Mouse (Mus musculus) kidney, adult 2 months (tissue): ENCODE data around the gene Fam213a. TPM values are rescaled to one million over a fixed set of nuclear protein-coding genes. Genes with fewer than 3 reads are reported as not detected.

Source experiments
- DNase-seq: peaks from one replicate; pipeline ENCODE4 v3.0.0; 2021
- H3K27ac ChIP-seq: fragments of 200-500 bp; 2 replicates; pipeline ENCODE4 v1.5.1; 2012; ENCODE audit warnings: low read depth, low read length, control low read depth, inconsistent platforms; ENCODE audit not compliant: insufficient read depth
- H3K27me3 ChIP-seq: fragments of 200-500 bp; replicated peaks from 2 replicates; pipeline ENCODE4 v1.6.1; 2012; ENCODE audit warnings: mild to moderate bottlenecking, moderate library complexity, low read length, inconsistent platforms; ENCODE audit not compliant: control insufficient read depth, insufficient read depth
- H3K36me3 ChIP-seq: fragments of 200-500 bp; 2 replicates; pipeline ENCODE4 v1.6.1; 2012; ENCODE audit warnings: mild to moderate bottlenecking, moderate library complexity, low read length, inconsistent platforms; ENCODE audit not compliant: control insufficient read depth, insufficient read depth
- H3K4me1 ChIP-seq: fragments of 200-500 bp; 2 replicates; pipeline ENCODE4 v1.6.1; 2011; ENCODE audit warnings: low read length; ENCODE audit not compliant: control insufficient read depth, insufficient read depth
- H3K4me3 ChIP-seq: fragments of 200-500 bp; 2 replicates; pipeline ENCODE4 v1.5.1; 2011; ENCODE audit warnings: mild to moderate bottlenecking, low read depth, low read length, control low read depth; ENCODE audit not compliant: insufficient read depth
- CTCF ChIP-seq: fragments of 200-500 bp; conservative IDR thresholded peaks from 2 replicates; pipeline ENCODE4 v1.5.1; 2011; ENCODE audit warnings: low read depth, mild to moderate bottlenecking, control low read depth, low read length, moderate library complexity, mixed read lengths; ENCODE audit not compliant: insufficient read depth, insufficient read length
- POLR2A ChIP-seq: fragments of 200-500 bp; IDR thresholded peaks from one replicate; pipeline ENCODE4 v1.6.1; 2011; ENCODE audit warnings: low read depth, low read length, control low read depth
- WGBS: fragments of 180-500 bp; shearing (Covaris S2); methylation state at CpG from one replicate; pipeline ENCODE4 v1.1.7; 2018; 5-methylcytosine and 5-hydroxymethylcytosine counted together
- polyA plus RNA-seq: library from polyadenylated mRNA; depleted of rRNA; stranded (reverse); fragments of >200 nt; gene quantifications from 2 replicates; pipeline ENCODE4 v1.2.3, GENCODE M21; 2012; rRNA removed

Gene Fam213a
- polyA plus RNA-seq, 1 experiment: 80.8 TPM

DNA sequence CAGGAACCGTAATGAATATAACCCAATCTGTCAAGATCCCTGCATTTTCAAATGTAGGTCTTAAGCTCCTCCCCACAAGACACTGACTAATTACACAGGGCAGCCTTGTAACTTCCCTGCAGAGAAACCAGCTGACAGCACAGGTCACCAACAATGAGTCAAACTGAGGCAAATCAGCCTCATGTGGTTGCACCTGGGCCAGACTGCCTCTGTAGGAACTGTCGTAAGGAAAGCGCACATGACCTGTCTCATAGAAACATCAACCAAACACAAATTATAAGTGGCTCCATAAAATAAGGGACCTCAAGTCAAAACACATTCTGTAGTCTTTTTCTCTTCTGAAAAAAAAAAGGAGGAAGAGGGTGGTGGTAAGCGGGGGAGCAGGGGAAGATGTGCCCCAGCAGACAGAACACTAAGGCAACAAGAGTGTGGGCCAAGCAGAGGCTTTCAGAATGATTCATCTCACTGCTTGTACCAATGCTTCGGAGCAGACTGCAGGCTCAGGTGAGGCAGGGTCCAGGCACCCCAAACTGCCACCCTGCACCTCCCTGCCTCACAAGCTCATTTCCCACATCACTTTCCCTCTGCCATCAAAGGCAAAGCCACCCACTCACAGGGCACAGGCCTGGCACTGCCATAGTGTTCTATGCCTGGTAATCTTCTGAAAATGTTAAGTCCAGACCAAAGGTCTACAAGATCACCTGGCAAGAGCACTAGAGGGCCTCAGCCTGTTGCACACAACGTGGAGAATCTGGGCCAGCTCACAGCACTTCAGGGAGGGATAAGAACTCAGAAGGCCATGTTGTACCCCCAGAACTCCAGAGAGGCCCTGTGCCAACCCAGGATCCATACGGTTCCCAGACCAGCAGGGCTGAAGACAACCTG, 63.6 kb downstream of the Fam213a start:
- Histone ChIP-seq H3K27me3 (no peaks in the 10 kb centered on the region), H3K4me1 (peaks cover 29% of the 10 kb centered on the region), H3K4me3 (no peak overlapping the region), H3K27ac (peak overlapping the region; percentile 49), H3K36me3 (no peaks in the 10 kb centered on the region)
- peak; percentile 70 for DNase-seq
- TF ChIP-seq POLR2A (no peak), CTCF (no peak)
- WGBS: 62% methylated on average over 7 of the region's 7 CpGs

GRCm38 (mm10) chr14:40949047-40949446, 64.5 kb downstream of the Fam213a start:
- Histone ChIP-seq H3K4me1 (peaks cover 29% of the 10 kb centered on the region), H3K4me3 (no peak overlapping the region), H3K27me3 (no peaks in the 10 kb centered on the region), H3K27ac (no peak overlapping the region), H3K36me3 (no peaks in the 10 kb centered on the region)
- WGBS: 33% methylated on average over 3 of the region's 3 CpGs
- DNase-seq: peak; percentile 47
- no peak for TF ChIP-seq POLR2A

DNA sequence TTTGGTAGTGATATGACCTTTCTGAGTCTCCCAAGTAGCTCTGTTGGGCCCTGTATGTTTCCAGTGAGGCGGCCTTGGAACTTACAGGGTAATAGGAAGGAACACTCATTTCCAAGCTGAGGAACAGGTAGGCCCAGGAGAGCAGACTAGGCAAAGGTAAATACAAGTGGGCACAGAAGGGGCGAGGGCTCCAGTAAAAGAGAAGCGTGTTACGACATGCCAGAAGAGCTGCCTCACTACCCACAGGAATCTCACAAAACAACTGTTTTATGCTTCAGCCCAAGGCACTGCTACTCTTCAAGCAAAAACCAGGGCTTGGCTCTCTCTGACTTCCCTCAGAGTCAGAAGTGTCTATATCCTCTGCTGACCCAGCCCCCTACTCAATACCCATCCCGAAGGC, 65.1 kb downstream of the Fam213a start:
- no peak for DNase-seq
- no peak for TF ChIP-seq POLR2A
- H3K27ac ChIP-seq: peak overlapping the region; percentile 13
- 69% methylated on average over 5 of the region's 5 CpGs for WGBS
- H3K4me3 ChIP-seq: no peak overlapping the region
- H3K36me3 ChIP-seq: no peaks in the 10 kb centered on the region
- H3K27me3 ChIP-seq: no peaks in the 10 kb centered on the region
- H3K4me1 ChIP-seq: peaks cover 29% of the 10 kb centered on the region

GRCm38 (mm10) chr14:40947431-40948394, 65.9 kb downstream of the Fam213a start:
- H3K27ac ChIP-seq: peak overlapping the region; percentile 13
- H3K27me3 ChIP-seq: no peaks in the 10 kb centered on the region
- 55% methylated on average over 14 of the region's 14 CpGs for WGBS
- peak; percentile 61 for DNase-seq
- no peaks in the 10 kb centered on the region for H3K36me3 ChIP-seq
- peaks cover 29% of the 10 kb centered on the region for H3K4me1 ChIP-seq
- no peak overlapping the region for H3K4me3 ChIP-seq
- TF ChIP-seq CTCF (no peak), POLR2A (no peak)

- H3K27me3 ChIP-seq: no peaks in the 10 kb centered on the region
- DNase-seq: no peak
- peaks cover 11% of the 10 kb centered on the region for H3K4me1 ChIP-seq
- WGBS: 59% methylated on average over 2 of the region's 2 CpGs
- no peak overlapping the region for H3K27ac ChIP-seq
- no peak for TF ChIP-seq POLR2A
- TF ChIP-seq CTCF: no peak
- no peak overlapping the region for H3K4me3 ChIP-seq
- no peaks in the 10 kb centered on the region for H3K36me3 ChIP-seq
These were observed 69.8 kb downstream of the Fam213a start for GRCm38 (mm10) chr14:40943802-40944201.

Other genes with a start within 250 kb of the Fam213a start
- gene Sh2d4b, start 120.5 kb downstream of the Fam213a start, polyA plus RNA-seq: 0.83 and 0.94 TPM in 2 replicates
- gene Tspan14, start 47.0 kb downstream of the Fam213a start, polyA plus RNA-seq: 119 and 121 TPM in 2 replicates
- not detected in 2 replicates for gene Dydc2, start 55.4 kb upstream of the Fam213a start, polyA plus RNA-seq
- not detected in 2 replicates for gene Dydc1, start 59.1 kb upstream of the Fam213a start, polyA plus RNA-seq
- 0.03 and 0.05 TPM in 2 replicates for gene Mat1a, start 91.2 kb upstream of the Fam213a start, polyA plus RNA-seq
- not detected in 2 replicates for gene Sftpa1, start 118.0 kb upstream of the Fam213a start, polyA plus RNA-seq
- 1.2 TPM in 2 replicates for gene Mbl1, start 137.7 kb upstream of the Fam213a start, polyA plus RNA-seq
- gene Sftpd, start 171.4 kb upstream of the Fam213a start, polyA plus RNA-seq: not detected in 2 replicates